Mouse (Mus musculus): ENCODE measurements around the gene Ffar4.

DNA sequence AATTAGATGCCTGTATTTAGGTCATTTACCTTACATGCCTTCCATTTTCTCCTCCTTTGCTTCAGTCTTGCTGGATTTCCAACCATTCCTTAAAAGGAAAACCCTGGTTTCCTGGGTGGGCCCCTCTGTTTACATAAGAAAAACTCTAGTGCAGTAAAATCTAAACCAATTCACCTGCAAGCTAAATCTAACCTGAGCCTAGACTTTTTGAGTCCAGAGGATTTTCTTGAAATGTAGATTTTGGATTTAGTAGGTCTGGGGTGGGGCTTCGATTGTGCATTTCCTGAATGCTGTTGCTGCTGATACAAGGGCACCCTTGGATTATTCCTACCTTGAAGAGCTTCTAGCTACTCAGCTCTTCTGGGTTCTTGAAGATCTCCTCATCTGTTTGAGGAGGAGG, 32.8 kb upstream of the Ffar4 start:
- TF ChIP-seq CTCF (IDR thresholded peaks at IDR 0.05; ENCODE audit: borderline replicate concordance, control insufficient read depth, extremely low read depth, insufficient read depth, low read length, poor library complexity) = no peak
- TF ChIP-seq POLR2A (IDR thresholded peaks at IDR 0.05; ENCODE audit: control insufficient read depth, extremely low read depth, insufficient read depth, low read length, poor library complexity) = no peak

All from thymus, adult 2 months (tissue).